Mouse (Mus musculus) embryonic facial prominence, embryonic 11.5 days (tissue): Measurements from ENCODE around the gene Emc7. TPM values are rescaled to one million over a fixed set of nuclear protein-coding genes. Genes with fewer than 3 reads are reported as not detected.

Experiments used
- ATAC-seq: fragments of 200-750 bp; cut with Nextera tagmentation; replicated peaks from 2 replicates; pipeline ENCODE4 v1.8.0; 2017; ENCODE audit warnings: low read depth; ENCODE audit not compliant: insufficient number of reproducible peaks, low FRiP score, low TSS enrichment
- DNase-seq: peaks from one replicate; pipeline ENCODE4 v3.0.0-alpha.2; 2015; ENCODE audit warnings: low spot score
- H3K27ac ChIP-seq: fragments of 300-500 bp; sonication (generic); replicated peaks from 2 replicates; pipeline ENCODE4 v1.5.1; 2014; ENCODE audit warnings: mild to moderate bottlenecking, low read depth, low read length, control low read depth
- H3K27me3 ChIP-seq: fragments of 300-500 bp; sonication (generic); 2 replicates; pipeline ENCODE4 v1.6.1; 2014; ENCODE audit warnings: mild to moderate bottlenecking, low read length, moderate library complexity, mixed read lengths; ENCODE audit not compliant: control insufficient read depth, insufficient read depth
- H3K36me3 ChIP-seq: fragments of 300-500 bp; sonication (generic); replicated peaks from 2 replicates; pipeline ENCODE4 v1.6.1; 2014; ENCODE audit warnings: low read depth, mild to moderate bottlenecking, low read length, moderate library complexity, mixed read lengths; ENCODE audit not compliant: control insufficient read depth, insufficient read depth
- H3K4me1 ChIP-seq: fragments of 300-500 bp; sonication (generic); 2 replicates; pipeline ENCODE4 v1.6.1; 2014; ENCODE audit warnings: low read length, mixed read lengths; ENCODE audit not compliant: control insufficient read depth, insufficient read depth
- H3K4me2 ChIP-seq: fragments of 300-500 bp; sonication (generic); 2 replicates; pipeline ENCODE4 v1.6.1; 2014; ENCODE audit warnings: low read depth, mild to moderate bottlenecking, control low read depth, low read length, moderate library complexity
- H3K4me3 ChIP-seq: fragments of 300-500 bp; sonication (generic); 2 replicates; pipeline ENCODE4 v1.5.1; 2014; ENCODE audit warnings: low read depth, low read length, control low read depth
- H3K9ac ChIP-seq: fragments of 300-500 bp; sonication (generic); replicated peaks from 2 replicates; pipeline ENCODE4 v1.6.1; 2014; ENCODE audit warnings: mild to moderate bottlenecking, control low read depth, low read length
- H3K9me3 ChIP-seq: fragments of 300-500 bp; sonication (generic); replicated peaks from 2 replicates; pipeline ENCODE4 v1.6.1; 2016; ENCODE audit warnings: mild to moderate bottlenecking, low read length, inconsistent platforms, mixed read lengths; ENCODE audit not compliant: control insufficient read depth
- WGBS: fragments of 180-500 bp; shearing (Covaris S2); extraction: QIAGEN DNeasy Blood & Tissue Kit; methylation state at CpG from one replicate; pipeline ENCODE4 v1.1.7; 2014; 5-methylcytosine and 5-hydroxymethylcytosine counted together
- polyA plus RNA-seq: library from polyadenylated mRNA; unstranded; fragments of >200 nt; fragmentation: Nextera tagmentation; extraction: Ambion mirVana; gene quantifications from 2 replicates; pipeline ENCODE4 v1.2.1, GENCODE M21; 2014

Emc7 gene
- polyA plus RNA-seq, 1 experiment from 2014 or later = 10.6 TPM

DNA sequence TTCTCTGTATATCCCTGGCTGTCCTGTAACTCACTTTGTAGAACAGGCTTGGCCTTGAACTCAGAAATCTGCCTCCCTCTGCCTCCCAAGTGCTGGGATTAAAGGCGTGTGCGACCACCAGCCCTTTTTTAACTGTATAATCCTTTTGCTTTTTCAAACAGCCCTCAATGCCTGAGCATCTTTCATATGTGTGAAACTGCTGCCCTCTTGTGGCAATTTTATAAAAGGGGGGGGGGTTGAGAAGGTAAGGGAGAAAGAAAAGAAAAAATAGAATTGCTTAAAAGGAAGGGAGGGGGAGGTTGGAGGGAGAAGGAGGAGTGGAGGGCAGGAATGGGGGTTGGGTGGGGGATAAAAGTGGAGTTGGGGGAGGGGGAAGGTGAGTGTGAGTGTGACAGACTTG lies 26.8 kb downstream of the Emc7 start:
- DNase-seq (peak; percentile 78), ATAC-seq (0 out of 2 replicates have a peak, but pooled peaks have one; percentile 39)
- Histone ChIP-seq H3K9me3 (no peaks in the 10 kb centered on the region), H3K27ac (no peak overlapping the region), H3K9ac (no peak overlapping the region), H3K4me3 (no peak overlapping the region), H3K27me3 (no peaks in the 10 kb centered on the region), H3K4me2 (no peak overlapping the region), H3K4me1 (no peaks in the 10 kb centered on the region), H3K36me3 (no peaks in the 10 kb centered on the region)
- 2% methylated on average over 2 of the region's 2 CpGs for WGBS

- DNase-seq (no peak), ATAC-seq (no peak)
- Histone ChIP-seq H3K4me3 (no peak overlapping the region), H3K9me3 (no peaks in the 10 kb centered on the region), H3K4me2 (no peak overlapping the region), H3K4me1 (no peaks in the 10 kb centered on the region), H3K27me3 (no peaks in the 10 kb centered on the region), H3K36me3 (no peaks in the 10 kb centered on the region), H3K27ac (no peak overlapping the region), H3K9ac (no peak overlapping the region)
- WGBS = 76% methylated on average over 5 of the region's 5 CpGs
Observed at GRCm38 (mm10) chr2:112482533-112483333, 27.9 kb downstream of the Emc7 start.

- ATAC-seq (no peak), DNase-seq (no peak)
- WGBS = 70% methylated on average over 2 of the region's 2 CpGs
- Histone ChIP-seq H3K4me3 (no peak overlapping the region), H3K4me2 (no peak overlapping the region), H3K27me3 (no peaks in the 10 kb centered on the region), H3K9ac (no peak overlapping the region), H3K4me1 (no peaks in the 10 kb centered on the region), H3K27ac (no peak overlapping the region), H3K9me3 (no peaks in the 10 kb centered on the region), H3K36me3 (no peaks in the 10 kb centered on the region)
Observed at GRCm38 (mm10) chr2:112483334-112483651, 28.5 kb downstream of the Emc7 start.

GRCm38 (mm10) chr2:112484886-112485285 lies 30.1 kb downstream of the Emc7 start:
- no peak for DNase-seq
- H3K27ac ChIP-seq = no peak overlapping the region
- no peak overlapping the region for H3K9ac ChIP-seq
- ATAC-seq = no peak
- H3K4me1 ChIP-seq = no peaks in the 10 kb centered on the region
- no peak overlapping the region for H3K4me3 ChIP-seq
- H3K4me2 ChIP-seq = no peak overlapping the region
- 71% methylated on average over 2 of the region's 2 CpGs for WGBS
- no peaks in the 10 kb centered on the region for H3K27me3 ChIP-seq
- H3K36me3 ChIP-seq = no peaks in the 10 kb centered on the region
- no peaks in the 10 kb centered on the region for H3K9me3 ChIP-seq

- 73% methylated on average over 11 of the region's 11 CpGs for WGBS
- H3K4me2 ChIP-seq = no peak overlapping the region
- H3K9me3 ChIP-seq = no peaks in the 10 kb centered on the region
- H3K27me3 ChIP-seq = no peaks in the 10 kb centered on the region
- no peak overlapping the region for H3K4me3 ChIP-seq
- no peak overlapping the region for H3K27ac ChIP-seq
- H3K4me1 ChIP-seq = no peaks in the 10 kb centered on the region; the same call in 1 of the 2 replicates
- no peak overlapping the region for H3K9ac ChIP-seq
- no peaks in the 10 kb centered on the region for H3K36me3 ChIP-seq
- ATAC-seq = no peak
- no peak for DNase-seq
Observed at GRCm38 (mm10) chr2:112490483-112491196, 35.8 kb downstream of the Emc7 start.

GRCm38 (mm10) chr2:112491629-112492028 lies 36.8 kb downstream of the Emc7 start:
- no peaks in the 10 kb centered on the region for H3K36me3 ChIP-seq
- ATAC-seq (no peak), DNase-seq (no peak)
- 72% methylated on average over 5 of the region's 5 CpGs for WGBS
- no peak overlapping the region for H3K27ac ChIP-seq
- no peak overlapping the region for H3K4me3 ChIP-seq
- no peaks in the 10 kb centered on the region for H3K9me3 ChIP-seq
- H3K9ac ChIP-seq = no peak overlapping the region
- no peaks in the 10 kb centered on the region for H3K27me3 ChIP-seq
- H3K4me2 ChIP-seq = no peak overlapping the region
- no peaks in the 10 kb centered on the region; the same call in 1 of the 2 replicates for H3K4me1 ChIP-seq

DNA sequence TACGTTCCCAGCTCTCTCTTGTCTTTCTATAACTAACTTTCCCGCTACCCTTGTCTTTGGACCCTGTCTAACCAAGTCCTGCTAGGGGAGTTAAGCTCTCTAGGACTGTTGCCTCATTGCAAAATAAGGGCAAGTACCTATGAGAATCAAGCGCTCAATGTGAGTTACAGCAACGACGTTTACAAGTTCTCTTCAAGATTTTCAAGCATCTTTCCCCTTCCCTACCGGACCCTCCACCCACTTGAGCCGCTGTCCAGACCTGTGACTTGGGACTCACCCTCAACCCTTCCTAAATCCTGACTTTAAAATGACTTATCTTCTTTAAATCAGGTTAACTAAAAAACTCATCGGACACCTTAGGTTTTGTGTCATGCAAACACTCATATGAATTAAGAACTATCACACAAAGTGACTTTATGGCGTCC lies 37.6 kb downstream of the Emc7 start:
- 6% methylated on average over 9 of the region's 9 CpGs for WGBS
- Histone ChIP-seq H3K36me3 (no peaks in the 10 kb centered on the region), H3K27ac (peak overlapping the region; percentile 99), H3K27me3 (no peaks in the 10 kb centered on the region), H3K9me3 (no peaks in the 10 kb centered on the region), H3K4me2 (peak overlapping the region; percentile 75), H3K4me1 (no peaks in the 10 kb centered on the region; the same call in 1 of the 2 replicates), H3K4me3 (peak overlapping the region; percentile 71), H3K9ac (peak overlapping the region; percentile 99)
- DNase-seq = peak; percentile 28
- peak; percentile 4; the same call in 1 of the 2 replicates for ATAC-seq
